Comparison of ENCODE assay signal across 16 mouse cellular contexts in the genomic region with DNA sequence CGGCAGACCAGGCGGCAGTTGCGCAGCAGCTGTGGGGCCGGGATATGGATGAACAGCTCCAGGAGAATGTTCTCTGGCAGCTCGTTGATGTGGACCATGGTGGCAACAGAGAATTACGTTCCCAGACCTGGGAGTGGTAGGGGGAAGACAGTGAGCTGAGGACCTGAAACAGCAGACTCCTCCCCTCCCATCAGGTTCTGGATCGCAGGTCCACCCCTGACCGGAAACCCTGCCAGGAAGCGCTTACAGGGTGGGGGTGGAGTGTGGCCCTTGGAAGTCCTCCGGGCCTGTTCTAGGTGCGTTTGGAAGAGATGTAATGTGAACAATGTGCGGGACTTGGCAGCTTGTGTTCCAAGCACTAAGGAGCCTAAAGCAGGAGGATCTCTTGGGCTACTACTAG. TPM values are rescaled to one million over a fixed set of nuclear protein-coding genes. Genes with fewer than 3 reads are reported as not detected.
DNase-seq lines count a peak whose midpoint lies in the region; ATAC-seq and TF ChIP-seq lines count a peak whose summit lies in the region.
"Had no signal": no experiment of that assay in that cellular context is flagged by ENCODE, and none has a peak within 500 bp of the region (broad histone marks: within the 10 kb centered on the region; RNA-seq: fewer than 3 reads in every experiment).

No protein-coding gene starts in this region.

- peak overlapping the region; percentile 14; the same call in 1 of the 2 replicates for H3K4me3 ChIP-seq in heart, embryonic 11.5 days (ENCODE audit: low read depth, low read length)
- no peak overlapping the region for H3K4me3 ChIP-seq in heart, adult 2 months
- no peak overlapping the region for H3K4me3 ChIP-seq in liver, adult 2 months (ENCODE audit: insufficient read depth, low read depth, low read length)
- no peak overlapping the region for H3K4me3 ChIP-seq in liver, postnatal 0 days (ENCODE audit: low read depth, low read length)
- H3K4me3 ChIP-seq: erythroblast, embryonic 14.5 days; layer of hippocampus, adult 2 months; stomach, embryonic 15.5 days had no signal

- TF ChIP-seq CTCF in heart, adult 2 months (IDR thresholded peaks at IDR 0.05), result no peak
- no peak for TF ChIP-seq CTCF in liver, adult 2 months (IDR thresholded peaks at IDR 0.05; ENCODE audit: low read depth, low read length)
- TF ChIP-seq CTCF in liver, postnatal 0 days (IDR thresholded peaks at IDR 0.05; ENCODE audit: low read depth), result no peak

- H3K36me3 ChIP-seq in heart, embryonic 11.5 days (ENCODE audit: control insufficient read depth, insufficient read depth, low read length), result peaks cover 11% of the 10 kb centered on the region
- no peaks in the 10 kb centered on the region for H3K36me3 ChIP-seq in heart, adult 2 months (ENCODE audit: control insufficient read depth, insufficient read depth, low read length)
- peaks cover 6% of the 10 kb centered on the region; the same call in 1 of the 2 replicates for H3K36me3 ChIP-seq in liver, adult 2 months (ENCODE audit: control insufficient read depth, insufficient read depth, low read length)
- H3K36me3 ChIP-seq in liver, postnatal 0 days (replicated peaks; ENCODE audit: insufficient read depth, low read length), result peaks cover 13% of the 10 kb centered on the region
- H3K36me3 ChIP-seq: stomach, embryonic 15.5 days had no signal

- intact Hi-C loops in heart, adult 2 months (cut with DNase I), result no loop called here

- DNase-seq in heart, adult 2 months, result no peak
- DNase-seq in liver, adult 2 months (ENCODE audit: extremely low read depth, low read depth, low spot score), result peak; percentile 59
- no peak for DNase-seq in liver, postnatal 0 days
- DNase-seq in ZHBTc4 (ENCODE audit: low read depth, low spot score), result peak; percentile 64
- peak; percentile 30 for DNase-seq in lung, postnatal 14 days
- DNase-seq in right cerebral cortex, postnatal 14 days, result no peak
- DNase-seq: adrenal gland, postnatal 36 days; lung, embryonic 14.5 days; right cerebral cortex, postnatal 4 days; thymus, postnatal 4 days had no signal

- H3K9me3 ChIP-seq in heart, embryonic 11.5 days (replicated peaks; ENCODE audit: control insufficient read depth, low read length), result no peaks in the 10 kb centered on the region
- no peaks in the 10 kb centered on the region for H3K9me3 ChIP-seq in liver, postnatal 0 days (ENCODE audit: low read length)
- H3K9me3 ChIP-seq: stomach, embryonic 15.5 days had no signal

- H3K79me2 ChIP-seq in heart, adult 2 months (replicated peaks; ENCODE audit: control insufficient read depth, insufficient read depth, low read length), result no peaks in the 10 kb centered on the region
- no peaks in the 10 kb centered on the region for H3K79me2 ChIP-seq in liver, adult 2 months (ENCODE audit: control insufficient read depth, insufficient read depth, low read length)

- no peak overlapping the region for H3K27ac ChIP-seq in heart, embryonic 11.5 days (ENCODE audit: low read depth, low read length)
- no peak overlapping the region for H3K27ac ChIP-seq in heart, adult 2 months
- peak overlapping the region; percentile 19; the same call in 1 of the 2 replicates for H3K27ac ChIP-seq in liver, adult 2 months (replicated peaks; ENCODE audit: insufficient read depth, low read depth, low read length)
- H3K27ac ChIP-seq in liver, postnatal 0 days (ENCODE audit: low read depth), result no peak overlapping the region
- H3K27ac ChIP-seq: layer of hippocampus, adult 2 months had no signal

- ATAC-seq in heart, embryonic 11.5 days (replicated peaks; ENCODE audit: insufficient number of reproducible peaks, low FRiP score, low TSS enrichment), result no peak
- ATAC-seq in liver, postnatal 0 days, result no peak

- no peaks in the 10 kb centered on the region for H3K27me3 ChIP-seq in heart, embryonic 11.5 days (ENCODE audit: control insufficient read depth, insufficient read depth, low read length)
- no peaks in the 10 kb centered on the region for H3K27me3 ChIP-seq in heart, adult 2 months (ENCODE audit: control insufficient read depth, insufficient read depth, low read length)
- no peaks in the 10 kb centered on the region for H3K27me3 ChIP-seq in liver, adult 2 months (ENCODE audit: control insufficient read depth, insufficient read depth, low read length)
- H3K27me3 ChIP-seq in liver, postnatal 0 days (ENCODE audit: insufficient read depth, low read length), result no peaks in the 10 kb centered on the region
- H3K27me3 ChIP-seq: CH12.LX; stomach, embryonic 15.5 days had no signal

- TF ChIP-seq EP300 in heart, adult 2 months (IDR thresholded peaks at IDR 0.05; ENCODE audit: insufficient read depth, low read depth, low read length), result no peak
- TF ChIP-seq EP300 in liver, postnatal 0 days (IDR thresholded peaks at IDR 0.05; ENCODE audit: low read depth), result no peak

- H3K9ac ChIP-seq in heart, embryonic 11.5 days (ENCODE audit: low read depth, low read length), result 0 out of 2 replicates have a peak overlapping the region, but pooled peaks have one; percentile 39
- no peak overlapping the region for H3K9ac ChIP-seq in heart, adult 2 months (ENCODE audit: low read depth, low read length)
- H3K9ac ChIP-seq in liver, adult 2 months (ENCODE audit: low read depth, low read length), result no peak overlapping the region
- no peak overlapping the region for H3K9ac ChIP-seq in liver, postnatal 0 days (replicated peaks)
- H3K9ac ChIP-seq: lung, embryonic 14.5 days; stomach, embryonic 15.5 days had no signal

- 42% methylated on average over 12 of the region's 12 CpGs for WGBS in heart, embryonic 11.5 days (ENCODE audit: insufficient replicate concordance)
- 51% methylated on average over 12 of the region's 12 CpGs for WGBS in heart, adult 2 months
- WGBS in liver, adult 2 months, result 48% methylated on average over 12 of the region's 12 CpGs
- 56% methylated on average over 12 of the region's 12 CpGs for WGBS in liver, postnatal 0 days (ENCODE audit: insufficient replicate concordance)

- H3K4me2 ChIP-seq in heart, embryonic 11.5 days, result peak overlapping the region; percentile 95
- H3K4me2 ChIP-seq in liver, postnatal 0 days (ENCODE audit: low read depth, low read length), result no peak overlapping the region
- H3K4me2 ChIP-seq: lung, embryonic 14.5 days; midbrain, embryonic 11.5 days; stomach, embryonic 15.5 days had no signal

- peaks cover 11% of the 10 kb centered on the region for H3K4me1 ChIP-seq in heart, embryonic 11.5 days (ENCODE audit: control insufficient read depth, insufficient read depth, low read length)
- H3K4me1 ChIP-seq in heart, adult 2 months (ENCODE audit: control insufficient read depth, insufficient read depth, low read length), result 0 out of 2 replicates have a peak, but pooled peaks cover 3% of the 10 kb centered on the region
- peaks cover 18% of the 10 kb centered on the region for H3K4me1 ChIP-seq in liver, adult 2 months (ENCODE audit: control insufficient read depth, insufficient read depth, low read length)
- peaks cover 13% of the 10 kb centered on the region for H3K4me1 ChIP-seq in liver, postnatal 0 days (ENCODE audit: insufficient read depth)

- no peak for TF ChIP-seq POLR2A in heart, adult 2 months (IDR thresholded peaks at IDR 0.05; ENCODE audit: insufficient read depth, low read depth, low read length)
- TF ChIP-seq POLR2A in liver, adult 2 months (IDR thresholded peaks at IDR 0.05; ENCODE audit: extremely low read depth, insufficient read depth, low read length), result no peak

RNA-seq across cellular contexts. Expression of gene Fbxo6, which starts 2.4 kb away (rescaled TPM):
- polyA plus RNA-seq in heart, embryonic 11.5 days (2014; fragmentation: Nextera tagmentation; extraction: Ambion mirVana), result 23.3 and 24.5 TPM in 2 replicates
- total RNA-seq in heart, adult 2 months (2021), result 10 to 100 TPM; 36.0 to 39.3 TPM
- 68.4 and 68.6 TPM in 2 replicates for polyA plus RNA-seq in heart, adult 2 months (2012; rRNA removed)
- 35.0 and 38.7 TPM in 2 replicates for total RNA-seq in liver, adult 2 months (2014; rRNA removed)
- 91.9 and 97.2 TPM in 2 replicates for polyA plus RNA-seq in liver, adult 2 months (2012; rRNA removed)
- 30.1 and 32.0 TPM in 2 replicates for polyA plus RNA-seq in liver, postnatal 0 days (2015; fragmentation: Nextera tagmentation; extraction: Ambion mirVana)

RNA-seq across cellular contexts. Expression of gene Fbxo44, which starts 10.7 kb away (rescaled TPM):
- polyA plus RNA-seq in heart, embryonic 11.5 days (2014; fragmentation: Nextera tagmentation; extraction: Ambion mirVana), result 20.4 and 24.8 TPM in 2 replicates
- 10 to 100 TPM; 19.7 to 26.7 TPM for total RNA-seq in heart, adult 2 months (2021)
- polyA plus RNA-seq in heart, adult 2 months (2012; rRNA removed), result 18.7 and 35.0 TPM in 2 replicates
- total RNA-seq in liver, adult 2 months (2014; rRNA removed), result 1.9 and 2.7 TPM in 2 replicates
- 2.2 and 3.4 TPM in 2 replicates for polyA plus RNA-seq in liver, adult 2 months (2012; rRNA removed)
- 0.81 and 0.97 TPM in 2 replicates for polyA plus RNA-seq in liver, postnatal 0 days (2015; fragmentation: Nextera tagmentation; extraction: Ambion mirVana)

RNA-seq across cellular contexts. Expression of gene Fbxo2, which starts 10.9 kb away (rescaled TPM):
- 0.84 TPM in 2 replicates for polyA plus RNA-seq in heart, embryonic 11.5 days (2014; fragmentation: Nextera tagmentation; extraction: Ambion mirVana)
- under 1 TPM in 1 of 2 experiments, not detected in 1; 0.31 TPM for total RNA-seq in heart, adult 2 months (2021)
- 0.47 and 0.59 TPM in 2 replicates for polyA plus RNA-seq in heart, adult 2 months (2012; rRNA removed)
- total RNA-seq in liver, adult 2 months (2014; rRNA removed), result 0.18 TPM in 1 of 2 replicates, not detected in the other
- polyA plus RNA-seq in liver, adult 2 months (2012; rRNA removed), result 0.14 and 0.23 TPM in 2 replicates
- polyA plus RNA-seq in liver, postnatal 0 days (2015; fragmentation: Nextera tagmentation; extraction: Ambion mirVana), result 0.19 TPM in 1 of 2 replicates, not detected in the other
- polyA plus RNA-seq: erythroblast, embryonic 14.5 days had no signal

RNA-seq across cellular contexts. Expression of gene Draxin, which starts 19.0 kb away (rescaled TPM):
- 0.06 and 0.16 TPM in 2 replicates for polyA plus RNA-seq in heart, embryonic 11.5 days (2014; fragmentation: Nextera tagmentation; extraction: Ambion mirVana)
- under 1 TPM in 1 of 2 experiments, not detected in 1; 0.41 TPM for total RNA-seq in heart, adult 2 months (2021)
- 0.29 and 0.32 TPM in 2 replicates for polyA plus RNA-seq in heart, adult 2 months (2012; rRNA removed)
- total RNA-seq in liver, adult 2 months (2014; rRNA removed), result not detected in 2 replicates
- not detected in 2 replicates for polyA plus RNA-seq in liver, adult 2 months (2012; rRNA removed)
- 0.04 and 0.05 TPM in 2 replicates for polyA plus RNA-seq in liver, postnatal 0 days (2015; fragmentation: Nextera tagmentation; extraction: Ambion mirVana)
- polyA plus RNA-seq: erythroblast, embryonic 14.5 days; lung, embryonic 14.5 days had no signal

RNA-seq across cellular contexts. Expression of gene Mad2l2, which starts 19.4 kb away (rescaled TPM):
- polyA plus RNA-seq in heart, embryonic 11.5 days (2014; fragmentation: Nextera tagmentation; extraction: Ambion mirVana), result 45.3 and 47.2 TPM in 2 replicates
- total RNA-seq in heart, adult 2 months (2021), result 10 to 100 TPM; 11.0 to 13.8 TPM
- polyA plus RNA-seq in heart, adult 2 months (2012; rRNA removed), result 21.9 and 23.6 TPM in 2 replicates
- 8.1 and 8.9 TPM in 2 replicates for total RNA-seq in liver, adult 2 months (2014; rRNA removed)
- polyA plus RNA-seq in liver, adult 2 months (2012; rRNA removed), result 49.6 and 58.5 TPM in 2 replicates
- polyA plus RNA-seq in liver, postnatal 0 days (2015; fragmentation: Nextera tagmentation; extraction: Ambion mirVana), result 16.9 and 18.8 TPM in 2 replicates

Comparison
In these comparisons a context has a peak if more than half of its experiments do, and no peak if none do; other contexts are left out.
1. DNase-seq: peak in liver, adult 2 months (single experiment), ZHBTc4 (single experiment) and lung, postnatal 14 days (single experiment); none in heart, adult 2 months (0 of 2), liver, postnatal 0 days (single experiment) and right cerebral cortex, postnatal 14 days (single experiment).